15 mouse cellular contexts compared by ENCODE assay signal in the genomic region with DNA sequence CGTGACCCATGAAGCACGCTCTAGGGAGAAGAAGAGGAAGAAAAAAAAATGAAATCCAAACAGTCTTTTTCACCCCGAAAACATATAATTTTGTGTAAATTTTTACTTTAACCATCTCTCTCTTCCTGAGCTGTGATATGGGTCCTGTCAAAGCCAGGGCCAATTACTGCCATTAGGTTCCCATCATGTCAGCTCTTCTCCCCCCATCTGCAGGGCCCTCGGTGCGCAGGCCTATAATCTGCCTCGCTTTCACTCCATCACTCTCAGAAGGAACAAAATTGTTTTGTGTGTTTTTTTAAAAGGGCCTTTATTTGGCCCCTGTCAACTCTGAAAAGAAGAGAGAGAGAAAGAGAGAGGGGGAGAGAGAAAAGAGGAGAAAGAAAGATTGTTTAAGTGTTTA.
A peak's percentile ranks its signal among the peaks of the same experiment; 100 is the strongest.
DNase-seq lines count a peak whose midpoint lies in the region; ATAC-seq lines count a peak whose summit lies in the region.
"Had no signal": no experiment of that assay in that cellular context is flagged by ENCODE, and none has a peak within 500 bp of the region (broad histone marks: within the 10 kb centered on the region; RNA-seq: fewer than 3 reads in every experiment).

No protein-coding gene starts in this region.

- H3K27me3 ChIP-seq in forebrain, embryonic 15.5 days = no peaks in the 10 kb centered on the region
- H3K27me3 ChIP-seq in forebrain, embryonic 12.5 days = peaks cover 69% of the 10 kb centered on the region
- H3K27me3 ChIP-seq in midbrain, embryonic 13.5 days = peaks cover 97% of the 10 kb centered on the region
- H3K27me3 ChIP-seq in midbrain, embryonic 15.5 days (replicated peaks) = peaks cover 72% of the 10 kb centered on the region
- H3K27me3 ChIP-seq in limb, embryonic 11.5 days (ENCODE audit: control insufficient read depth, insufficient read depth, low read length) = no peaks in the 10 kb centered on the region
- H3K27me3 ChIP-seq: CH12.LX had no signal

- no peaks in the 10 kb centered on the region for H3K36me3 ChIP-seq in forebrain, embryonic 15.5 days
- H3K36me3 ChIP-seq in forebrain, embryonic 12.5 days (replicated peaks) = no peaks in the 10 kb centered on the region
- H3K36me3 ChIP-seq in midbrain, embryonic 13.5 days = no peaks in the 10 kb centered on the region
- H3K36me3 ChIP-seq in midbrain, embryonic 15.5 days (replicated peaks) = no peaks in the 10 kb centered on the region
- H3K36me3 ChIP-seq in limb, embryonic 11.5 days (ENCODE audit: control insufficient read depth, insufficient read depth, low read length) = no peaks in the 10 kb centered on the region
- H3K36me3 ChIP-seq: embryonic facial prominence, embryonic 13.5 days; heart, embryonic 10.5 days; hindbrain, embryonic 13.5 days had no signal

- H3K9ac ChIP-seq in forebrain, embryonic 15.5 days (replicated peaks) = no peak overlapping the region
- H3K9ac ChIP-seq in forebrain, embryonic 12.5 days = no peak overlapping the region
- no peak overlapping the region for H3K9ac ChIP-seq in midbrain, embryonic 13.5 days (replicated peaks)
- no peak overlapping the region for H3K9ac ChIP-seq in midbrain, embryonic 15.5 days
- H3K9ac ChIP-seq in limb, embryonic 11.5 days (ENCODE audit: low read length) = no peak overlapping the region
- H3K9ac ChIP-seq: embryonic facial prominence, embryonic 13.5 days; hindbrain, embryonic 13.5 days had no signal

- H3K4me2 ChIP-seq in forebrain, embryonic 15.5 days (replicated peaks) = no peak overlapping the region
- no peak overlapping the region for H3K4me2 ChIP-seq in forebrain, embryonic 12.5 days
- H3K4me2 ChIP-seq in midbrain, embryonic 13.5 days (replicated peaks) = no peak overlapping the region
- no peak overlapping the region for H3K4me2 ChIP-seq in midbrain, embryonic 15.5 days
- H3K4me2 ChIP-seq in limb, embryonic 11.5 days (ENCODE audit: low read depth, severe bottlenecking) = no peak overlapping the region
- H3K4me2 ChIP-seq: embryonic facial prominence, embryonic 13.5 days; hindbrain, embryonic 13.5 days had no signal

- H3K27ac ChIP-seq in forebrain, embryonic 15.5 days (replicated peaks) = peak overlapping the region; percentile 4; the same call in 1 of the 2 replicates
- no peak overlapping the region for H3K27ac ChIP-seq in forebrain, embryonic 12.5 days
- 0 out of 2 replicates have a peak overlapping the region, but pooled peaks have one; percentile 30 for H3K27ac ChIP-seq in midbrain, embryonic 13.5 days
- H3K27ac ChIP-seq in midbrain, embryonic 15.5 days = no peak overlapping the region
- peak overlapping the region; percentile 60; the same call in 1 of the 2 replicates for H3K27ac ChIP-seq in limb, embryonic 11.5 days (replicated peaks; ENCODE audit: low read depth, low read length)
- H3K27ac ChIP-seq: embryonic facial prominence, embryonic 13.5 days; hindbrain, embryonic 13.5 days had no signal

- WGBS in forebrain, embryonic 15.5 days = 37% methylated on average over 6 of the region's 6 CpGs
- WGBS in forebrain, embryonic 12.5 days = 31% methylated on average over 5 of the region's 6 CpGs
- 60% methylated on average over 5 of the region's 6 CpGs for WGBS in midbrain, embryonic 13.5 days
- WGBS in midbrain, embryonic 15.5 days = 67% methylated on average over 6 of the region's 6 CpGs
- WGBS in limb, embryonic 11.5 days = 67% methylated on average over 6 of the region's 6 CpGs

- DNase-seq in limb, embryonic 11.5 days (ENCODE audit: low spot score) = no peak
- DNase-seq in thymus, postnatal 4 days = no peak
- no peak for DNase-seq in kidney, postnatal 14 days
- DNase-seq: adrenal gland, postnatal 14 days; gastrocnemius, postnatal 10 days had no signal

- no peak overlapping the region for H3K4me3 ChIP-seq in forebrain, embryonic 15.5 days
- H3K4me3 ChIP-seq in forebrain, embryonic 12.5 days (replicated peaks) = no peak overlapping the region
- no peak overlapping the region for H3K4me3 ChIP-seq in midbrain, embryonic 13.5 days (replicated peaks)
- H3K4me3 ChIP-seq in midbrain, embryonic 15.5 days = no peak overlapping the region
- no peak overlapping the region for H3K4me3 ChIP-seq in limb, embryonic 11.5 days (ENCODE audit: low read depth, low read length)
- H3K4me3 ChIP-seq: embryonic facial prominence, embryonic 13.5 days; heart, embryonic 10.5 days; hindbrain, embryonic 13.5 days had no signal

- H3K4me1 ChIP-seq in forebrain, embryonic 15.5 days = peaks cover 30% of the 10 kb centered on the region
- H3K4me1 ChIP-seq in forebrain, embryonic 12.5 days = peaks cover 40% of the 10 kb centered on the region
- H3K4me1 ChIP-seq in midbrain, embryonic 13.5 days (replicated peaks) = peaks cover 35% of the 10 kb centered on the region
- H3K4me1 ChIP-seq in midbrain, embryonic 15.5 days = peaks cover 15% of the 10 kb centered on the region
- H3K4me1 ChIP-seq in limb, embryonic 11.5 days (ENCODE audit: control insufficient read depth, insufficient read depth, low read length) = peaks cover 28% of the 10 kb centered on the region

- peak; percentile 68; the same call in 1 of the 2 replicates for ATAC-seq in forebrain, embryonic 15.5 days (replicated peaks)
- no peak for ATAC-seq in forebrain, embryonic 12.5 days (ENCODE audit: low FRiP score)
- no peak for ATAC-seq in midbrain, embryonic 13.5 days
- no peak for ATAC-seq in midbrain, embryonic 15.5 days (replicated peaks)
- no peak for ATAC-seq in limb, embryonic 11.5 days (ENCODE audit: insufficient number of reproducible peaks, low FRiP score, low TSS enrichment, low read depth)
- ATAC-seq: activated CD4-positive, CD25-positive, alpha-beta regulatory T cell, adult 4 months; Patski had no signal

- H3K9me3 ChIP-seq in forebrain, embryonic 15.5 days = no peaks in the 10 kb centered on the region
- H3K9me3 ChIP-seq in forebrain, embryonic 12.5 days = no peaks in the 10 kb centered on the region
- no peaks in the 10 kb centered on the region for H3K9me3 ChIP-seq in midbrain, embryonic 13.5 days
- no peaks in the 10 kb centered on the region for H3K9me3 ChIP-seq in midbrain, embryonic 15.5 days
- no peaks in the 10 kb centered on the region for H3K9me3 ChIP-seq in limb, embryonic 11.5 days (ENCODE audit: control insufficient read depth, low read length)
- H3K9me3 ChIP-seq: embryonic facial prominence, embryonic 13.5 days; heart, embryonic 10.5 days; hindbrain, embryonic 13.5 days had no signal

Comparison
In these comparisons a context has a peak if more than half of its experiments do, and no peak if none do; other contexts are left out.
1. H3K27ac ChIP-seq: peak in forebrain, embryonic 15.5 days (single experiment), midbrain, embryonic 13.5 days (single experiment) and limb, embryonic 11.5 days (single experiment); none in forebrain, embryonic 12.5 days (single experiment) and midbrain, embryonic 15.5 days (single experiment).